Mouse (Mus musculus): ENCODE measurements around the gene Synrg. TPM values are rescaled to one million over a fixed set of nuclear protein-coding genes. Genes with fewer than 3 reads are reported as not detected.

The Synrg gene
- polyA plus RNA-seq, 1 experiment from 2014 or later, result 8.0 TPM

GRCm38 (mm10) chr11:83974561-83975346, 10.5 kb downstream of the Synrg start:
- Histone ChIP-seq H3K4me3 (ENCODE audit: low read depth, low read length) (no peak overlapping the region), H3K9me3 (replicated peaks; ENCODE audit: control insufficient read depth, low read length) (no peaks in the 10 kb centered on the region), H3K27ac (replicated peaks; ENCODE audit: low read depth, low read length) (no peak overlapping the region), H3K4me2 (ENCODE audit: low read depth, low read length) (no peak overlapping the region), H3K4me1 (ENCODE audit: control insufficient read depth, insufficient read depth, low read length) (no peaks in the 10 kb centered on the region), H3K9ac (replicated peaks; ENCODE audit: low read length) (no peak overlapping the region), H3K36me3 (replicated peaks; ENCODE audit: control insufficient read depth, insufficient read depth, low read depth, low read length) (no peaks in the 10 kb centered on the region), H3K27me3 (ENCODE audit: control insufficient read depth, insufficient read depth, low read length) (no peaks in the 10 kb centered on the region)
- DNase-seq (ENCODE audit: low spot score) (no peak), ATAC-seq (replicated peaks; ENCODE audit: insufficient number of reproducible peaks, low FRiP score, low TSS enrichment, low read depth) (no peak)
- 57% methylated on average over 7 of the region's 7 CpGs for WGBS

DNA sequence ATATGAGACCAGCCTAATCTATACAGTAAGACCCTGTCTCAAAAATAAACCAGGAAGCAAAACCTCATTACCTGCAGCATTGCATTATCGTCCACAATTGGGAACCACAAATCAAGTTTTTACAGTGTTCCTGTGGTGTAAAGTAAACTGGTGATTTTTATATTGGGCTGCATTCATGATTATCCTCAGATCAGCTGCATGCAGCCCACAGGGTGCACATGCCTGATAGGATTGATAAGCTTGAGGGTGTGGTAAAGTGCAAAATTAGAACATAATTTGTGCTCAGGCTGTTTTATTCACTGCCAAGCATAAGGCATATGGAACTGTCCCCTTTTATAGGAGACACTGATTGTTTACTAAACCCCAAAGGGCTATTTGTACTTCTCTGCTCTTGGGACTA, 11.3 kb downstream of the Synrg start:
- no peaks in the 10 kb centered on the region for H3K9me3 ChIP-seq (replicated peaks; ENCODE audit: control insufficient read depth, low read length)
- no peaks in the 10 kb centered on the region for H3K36me3 ChIP-seq (replicated peaks; ENCODE audit: control insufficient read depth, insufficient read depth, low read depth, low read length)
- no peaks in the 10 kb centered on the region for H3K27me3 ChIP-seq (ENCODE audit: control insufficient read depth, insufficient read depth, low read length)
- H3K4me2 ChIP-seq (ENCODE audit: low read depth, low read length), result no peak overlapping the region
- no peak overlapping the region for H3K27ac ChIP-seq (replicated peaks; ENCODE audit: low read depth, low read length)
- H3K4me1 ChIP-seq (ENCODE audit: control insufficient read depth, insufficient read depth, low read length), result no peaks in the 10 kb centered on the region
- DNase-seq (ENCODE audit: low spot score) (no peak), ATAC-seq (replicated peaks; ENCODE audit: insufficient number of reproducible peaks, low FRiP score, low TSS enrichment, low read depth) (no peak)
- H3K4me3 ChIP-seq (ENCODE audit: low read depth, low read length), result no peak overlapping the region
- 100% methylated on average over 1 of the region's 1 CpGs for WGBS
- no peak overlapping the region for H3K9ac ChIP-seq (replicated peaks; ENCODE audit: low read length)

DNA sequence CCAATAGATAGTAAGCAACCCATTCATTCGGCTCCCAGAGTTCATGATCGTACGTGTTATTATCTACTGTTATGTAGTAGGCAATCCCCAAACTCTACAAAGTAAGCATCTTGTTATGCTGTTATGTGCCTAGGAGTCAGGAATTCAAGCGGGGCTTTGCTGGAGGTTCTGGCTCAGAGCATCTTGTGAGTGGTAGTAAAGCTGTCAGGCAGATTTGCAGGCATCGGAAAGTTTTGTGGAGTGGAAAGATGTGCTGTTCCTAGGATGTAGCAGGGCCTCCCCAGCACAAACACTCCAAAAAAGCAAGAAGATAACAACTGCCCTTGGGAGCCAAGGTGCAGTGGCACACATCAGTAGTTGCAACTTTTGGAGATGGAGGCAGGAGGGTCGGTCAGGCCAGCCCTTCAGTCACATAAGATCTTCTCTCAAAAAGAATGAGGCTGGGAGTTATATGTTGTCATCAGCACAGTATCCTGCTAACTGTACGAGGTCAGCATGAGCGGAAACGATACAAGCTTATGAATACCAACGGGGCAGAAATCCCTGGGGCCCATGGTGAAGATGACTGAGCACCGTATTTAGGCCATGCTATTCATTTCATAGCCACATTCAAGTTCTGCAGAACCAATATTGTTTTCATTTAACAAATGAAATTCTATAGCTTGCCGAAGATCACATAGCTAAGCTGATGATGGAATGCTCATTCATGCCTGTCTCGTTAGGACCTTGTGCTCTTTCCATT, 12.2 kb downstream of the Synrg start:
- no peaks in the 10 kb centered on the region for H3K9me3 ChIP-seq (replicated peaks; ENCODE audit: control insufficient read depth, low read length)

GRCm38 (mm10) chr11:83977810-83978209, 13.6 kb downstream of the Synrg start:
- Histone ChIP-seq H3K4me2 (ENCODE audit: low read depth, low read length) (no peak overlapping the region), H3K36me3 (replicated peaks; ENCODE audit: control insufficient read depth, insufficient read depth, low read depth, low read length) (no peaks in the 10 kb centered on the region), H3K9me3 (replicated peaks; ENCODE audit: control insufficient read depth, low read length) (no peaks in the 10 kb centered on the region), H3K27me3 (ENCODE audit: control insufficient read depth, insufficient read depth, low read length) (no peaks in the 10 kb centered on the region), H3K4me3 (ENCODE audit: low read depth, low read length) (no peak overlapping the region), H3K27ac (replicated peaks; ENCODE audit: low read depth, low read length) (no peak overlapping the region), H3K4me1 (ENCODE audit: control insufficient read depth, insufficient read depth, low read length) (no peaks in the 10 kb centered on the region), H3K9ac (replicated peaks; ENCODE audit: low read length) (no peak overlapping the region)
- WGBS, result 80% methylated on average over 2 of the region's 2 CpGs
- ATAC-seq (replicated peaks; ENCODE audit: insufficient number of reproducible peaks, low FRiP score, low TSS enrichment, low read depth), result no peak
- DNase-seq (ENCODE audit: low spot score), result no peak

More for the DNA sequence above, 12.2 kb downstream of the Synrg start:
- no peaks in the 10 kb centered on the region for H3K27me3 ChIP-seq (ENCODE audit: control insufficient read depth, insufficient read depth, low read length)
- no peaks in the 10 kb centered on the region for H3K36me3 ChIP-seq (replicated peaks; ENCODE audit: control insufficient read depth, insufficient read depth, low read depth, low read length)
- no peak overlapping the region for H3K4me3 ChIP-seq (ENCODE audit: low read depth, low read length)
- ATAC-seq (replicated peaks; ENCODE audit: insufficient number of reproducible peaks, low FRiP score, low TSS enrichment, low read depth) (no peak), DNase-seq (ENCODE audit: low spot score) (no peak)
- no peaks in the 10 kb centered on the region for H3K4me1 ChIP-seq (ENCODE audit: control insufficient read depth, insufficient read depth, low read length)
- no peak overlapping the region for H3K4me2 ChIP-seq (ENCODE audit: low read depth, low read length)
- 91% methylated on average over 13 of the region's 13 CpGs for WGBS
- H3K27ac ChIP-seq (replicated peaks; ENCODE audit: low read depth, low read length), result no peak overlapping the region
- H3K9ac ChIP-seq (replicated peaks; ENCODE audit: low read length), result no peak overlapping the region

DNA sequence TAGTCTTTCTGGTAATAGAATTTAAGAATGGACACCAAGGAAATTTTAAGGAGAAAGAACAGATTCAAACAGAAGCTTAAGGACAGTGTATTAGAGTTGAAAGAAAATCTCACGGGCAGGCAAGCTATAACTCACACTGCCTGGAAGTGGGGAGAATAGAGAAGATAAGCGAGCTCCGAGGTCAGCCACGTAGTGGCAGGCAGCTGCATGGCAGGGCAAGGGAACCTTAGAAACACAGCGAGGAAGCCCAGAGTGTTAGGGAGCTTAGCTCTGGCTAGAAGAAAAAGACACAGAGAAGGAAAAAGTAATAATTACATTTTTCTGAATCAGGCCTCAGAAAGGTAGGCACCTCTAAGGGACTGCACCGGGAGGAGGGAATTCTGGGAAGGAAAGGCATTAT, 15.8 kb downstream of the Synrg start:
- Histone ChIP-seq H3K4me1 (ENCODE audit: control insufficient read depth, insufficient read depth, low read length) (no peaks in the 10 kb centered on the region), H3K9ac (replicated peaks; ENCODE audit: low read length) (no peak overlapping the region), H3K27ac (replicated peaks; ENCODE audit: low read depth, low read length) (no peak overlapping the region), H3K27me3 (ENCODE audit: control insufficient read depth, insufficient read depth, low read length) (no peaks in the 10 kb centered on the region), H3K4me3 (ENCODE audit: low read depth, low read length) (no peak overlapping the region), H3K9me3 (replicated peaks; ENCODE audit: control insufficient read depth, low read length) (no peaks in the 10 kb centered on the region), H3K4me2 (ENCODE audit: low read depth, low read length) (no peak overlapping the region), H3K36me3 (replicated peaks; ENCODE audit: control insufficient read depth, insufficient read depth, low read depth, low read length) (no peaks in the 10 kb centered on the region)
- ATAC-seq (replicated peaks; ENCODE audit: insufficient number of reproducible peaks, low FRiP score, low TSS enrichment, low read depth), result no peak
- no peak for DNase-seq (ENCODE audit: low spot score)
- WGBS, result 91% methylated on average over 6 of the region's 6 CpGs

- DNase-seq (ENCODE audit: low spot score), result no peak
- H3K36me3 ChIP-seq (replicated peaks; ENCODE audit: control insufficient read depth, insufficient read depth, low read depth, low read length), result no peaks in the 10 kb centered on the region
- H3K4me2 ChIP-seq (ENCODE audit: low read depth, low read length), result no peak overlapping the region
- no peaks in the 10 kb centered on the region for H3K27me3 ChIP-seq (ENCODE audit: control insufficient read depth, insufficient read depth, low read length)
- no peak overlapping the region for H3K27ac ChIP-seq (replicated peaks; ENCODE audit: low read depth, low read length)
- H3K9ac ChIP-seq (replicated peaks; ENCODE audit: low read length), result no peak overlapping the region
- ATAC-seq (replicated peaks; ENCODE audit: insufficient number of reproducible peaks, low FRiP score, low TSS enrichment, low read depth), result no peak
- H3K9me3 ChIP-seq (replicated peaks; ENCODE audit: control insufficient read depth, low read length), result no peaks in the 10 kb centered on the region
- H3K4me1 ChIP-seq (ENCODE audit: control insufficient read depth, insufficient read depth, low read length), result no peaks in the 10 kb centered on the region
- H3K4me3 ChIP-seq (ENCODE audit: low read depth, low read length), result no peak overlapping the region
- whole genome bisulfite sequencing, result 87% methylated on average over 10 of the region's 10 CpGs
Observed at GRCm38 (mm10) chr11:83981338-83981737, 17.1 kb downstream of the Synrg start.

GRCm38 (mm10) chr11:83991701-83992100, 27.5 kb downstream of the Synrg start:
- no peak overlapping the region for H3K4me2 ChIP-seq (ENCODE audit: low read depth, low read length)
- no peak overlapping the region for H3K9ac ChIP-seq (replicated peaks; ENCODE audit: low read length)
- no peaks in the 10 kb centered on the region for H3K9me3 ChIP-seq (replicated peaks; ENCODE audit: control insufficient read depth, low read length)
- H3K27me3 ChIP-seq (ENCODE audit: control insufficient read depth, insufficient read depth, low read length), result no peaks in the 10 kb centered on the region
- DNase-seq (ENCODE audit: low spot score), result no peak
- no peak for ATAC-seq (replicated peaks; ENCODE audit: insufficient number of reproducible peaks, low FRiP score, low TSS enrichment, low read depth)
- H3K4me3 ChIP-seq (ENCODE audit: low read depth, low read length), result no peak overlapping the region
- 87% methylated on average over 4 of the region's 4 CpGs for WGBS
- H3K27ac ChIP-seq (replicated peaks; ENCODE audit: low read depth, low read length), result no peak overlapping the region
- H3K36me3 ChIP-seq (replicated peaks; ENCODE audit: control insufficient read depth, insufficient read depth, low read depth, low read length), result no peaks in the 10 kb centered on the region; the same call in 1 of the 2 replicates
- no peaks in the 10 kb centered on the region for H3K4me1 ChIP-seq (ENCODE audit: control insufficient read depth, insufficient read depth, low read length)

- Histone ChIP-seq H3K27ac (replicated peaks; ENCODE audit: low read depth, low read length) (no peak overlapping the region), H3K4me2 (ENCODE audit: low read depth, low read length) (no peak overlapping the region)
- no peak for DNase-seq (ENCODE audit: low spot score)
Observed at GRCm38 (mm10) chr11:83993428-83993827, 29.2 kb downstream of the Synrg start.

More at GRCm38 (mm10) chr11:83993428-83993827, 29.2 kb downstream of the Synrg start:
- Histone ChIP-seq H3K9me3 (replicated peaks; ENCODE audit: control insufficient read depth, low read length) (no peaks in the 10 kb centered on the region), H3K36me3 (replicated peaks; ENCODE audit: control insufficient read depth, insufficient read depth, low read depth, low read length) (no peaks in the 10 kb centered on the region; the same call in 1 of the 2 replicates), H3K4me1 (ENCODE audit: control insufficient read depth, insufficient read depth, low read length) (no peaks in the 10 kb centered on the region), H3K27me3 (ENCODE audit: control insufficient read depth, insufficient read depth, low read length) (no peaks in the 10 kb centered on the region), H3K9ac (replicated peaks; ENCODE audit: low read length) (no peak overlapping the region), H3K4me3 (ENCODE audit: low read depth, low read length) (no peak overlapping the region)
- ATAC-seq (replicated peaks; ENCODE audit: insufficient number of reproducible peaks, low FRiP score, low TSS enrichment, low read depth), result no peak
- WGBS, result 79% methylated on average over 2 of the region's 2 CpGs
